Mouse (Mus musculus) neural tube, embryonic 13.5 days (tissue): ENCODE measurements around the gene Sprr2a2. TPM values are rescaled to one million over a fixed set of nuclear protein-coding genes. Genes with fewer than 3 reads are reported as not detected.
"Not testable (repeated sequence)": the region's sequence is repeated elsewhere in the genome, so short reads cannot be mapped to it uniquely, and the experiment has no call there.

Experiments
- ATAC-seq: fragments of 200-750 bp; cut with Nextera tagmentation; 2 replicates; pipeline ENCODE4 v1.8.0; 2017; ENCODE audit warnings: low read depth, mild to moderate bottlenecking, moderate TSS enrichment, moderate library complexity
- H3K27ac ChIP-seq: fragments of 300-500 bp; sonication (generic); replicated peaks from 2 replicates; pipeline ENCODE4 v1.5.1; 2015; ENCODE audit warnings: moderate library complexity, mild to moderate bottlenecking, inconsistent platforms
- H3K27me3 ChIP-seq: fragments of 300-500 bp; sonication (generic); 2 replicates; pipeline ENCODE4 v1.6.1; 2015; ENCODE audit warnings: mild to moderate bottlenecking, inconsistent platforms
- H3K36me3 ChIP-seq: fragments of 300-500 bp; sonication (generic); 2 replicates; pipeline ENCODE4 v1.6.1; 2015; ENCODE audit warnings: mild to moderate bottlenecking, inconsistent platforms
- H3K4me1 ChIP-seq: fragments of 300-500 bp; sonication (generic); replicated peaks from 2 replicates; pipeline ENCODE4 v1.6.1; 2015; ENCODE audit warnings: inconsistent platforms
- H3K4me2 ChIP-seq: fragments of 300-500 bp; sonication (generic); 2 replicates; pipeline ENCODE4 v1.6.1; 2015; ENCODE audit warnings: inconsistent platforms, mild to moderate bottlenecking, moderate library complexity
- H3K4me3 ChIP-seq: fragments of 300-500 bp; sonication (generic); 2 replicates; pipeline ENCODE4 v1.5.1; 2015; ENCODE audit warnings: mild to moderate bottlenecking, inconsistent platforms
- H3K9ac ChIP-seq: fragments of 300-500 bp; sonication (generic); 2 replicates; pipeline ENCODE4 v1.6.1; 2015; ENCODE audit warnings: moderate library complexity, mild to moderate bottlenecking, inconsistent platforms
- H3K9me3 ChIP-seq: fragments of 300-500 bp; sonication (generic); 2 replicates; pipeline ENCODE4 v1.6.1; 2016; ENCODE audit warnings: inconsistent platforms
- whole genome bisulfite sequencing: fragments of 180-500 bp; shearing (Covaris S2); methylation state at CpG from one replicate; pipeline ENCODE4 v1.1.7; 2015; 5-methylcytosine and 5-hydroxymethylcytosine counted together
- polyA plus RNA-seq: library from polyadenylated mRNA; unstranded; fragments of >200 nt; fragmentation: Nextera tagmentation; extraction: Ambion mirVana; gene quantifications from 2 replicates; pipeline ENCODE4 v1.2.1, GENCODE M21; 2015

Gene Sprr2a2
- not detected in 2 replicates for polyA plus RNA-seq

GRCm38 (mm10) chr3:92215569-92215968 lies at the start of gene Sprr2a2, which contains the start of gene Sprr2a1:
TSS of gene Sprr2a2 (plus strand) at chr3:92215920.
TSS of gene Sprr2a1 (plus strand) at chr3:92215799.
- not testable (repeated sequence) for H3K9me3 ChIP-seq, H3K9ac ChIP-seq, ATAC-seq, H3K27me3 ChIP-seq, H3K4me3 ChIP-seq, H3K4me2 ChIP-seq, H3K36me3 ChIP-seq, H3K27ac ChIP-seq, H3K4me1 ChIP-seq
- WGBS: no CpG with 5 or more reads among the region's 2 CpGs

- H3K4me3 ChIP-seq: no peak overlapping the region
- H3K4me2 ChIP-seq: no peak overlapping the region
- H3K9me3 ChIP-seq: no peaks in the 10 kb centered on the region
- no peaks in the 10 kb centered on the region for H3K36me3 ChIP-seq
- no peaks in the 10 kb centered on the region for H3K4me1 ChIP-seq
- WGBS: 90% methylated on average over 3 of the region's 3 CpGs
- ATAC-seq: no peak
- no peak overlapping the region for H3K9ac ChIP-seq
- no peaks in the 10 kb centered on the region for H3K27me3 ChIP-seq
- H3K27ac ChIP-seq: no peak overlapping the region
Measured at GRCm38 (mm10) chr3:92169847-92170246, 45.9 kb upstream of the Sprr2a2 start.

GRCm38 (mm10) chr3:92176880-92177279 lies 38.8 kb upstream of the Sprr2a2 start:
- Histone ChIP-seq H3K9ac (no peak overlapping the region), H3K27me3 (no peaks in the 10 kb centered on the region), H3K36me3 (no peaks in the 10 kb centered on the region), H3K4me3 (no peak overlapping the region), H3K4me2 (no peak overlapping the region), H3K4me1 (no peaks in the 10 kb centered on the region), H3K9me3 (no peaks in the 10 kb centered on the region), H3K27ac (no peak overlapping the region)
- WGBS: 79% methylated on average over 1 of the region's 1 CpGs
- ATAC-seq: no peak

- WGBS: 92% methylated on average over 6 of the region's 6 CpGs
- Histone ChIP-seq H3K27me3 (no peaks in the 10 kb centered on the region), H3K4me2 (no peak overlapping the region), H3K4me1 (no peaks in the 10 kb centered on the region), H3K4me3 (no peak overlapping the region), H3K9me3 (no peaks in the 10 kb centered on the region), H3K27ac (no peak overlapping the region), H3K36me3 (no peaks in the 10 kb centered on the region), H3K9ac (no peak overlapping the region)
- no peak; the same call in 1 of the 2 replicates for ATAC-seq
Measured at GRCm38 (mm10) chr3:92195512-92196200, 20.1 kb upstream of the Sprr2a2 start.

GRCm38 (mm10) chr3:92211133-92211925 lies 4.4 kb upstream of the Sprr2a2 start:
- H3K4me2 ChIP-seq, H3K9ac ChIP-seq, H3K27me3 ChIP-seq, H3K4me3 ChIP-seq, ATAC-seq, H3K9me3 ChIP-seq, H3K27ac ChIP-seq, H3K36me3 ChIP-seq, H3K4me1 ChIP-seq: not testable (repeated sequence)
- WGBS: no CpG with 5 or more reads among the region's 16 CpGs

GRCm38 (mm10) chr3:92212059-92212458 lies 3.7 kb upstream of the Sprr2a2 start:
- no CpG with 5 or more reads among the region's 1 CpGs for WGBS
- not testable (repeated sequence) for ATAC-seq, H3K4me2 ChIP-seq, H3K27ac ChIP-seq, H3K4me3 ChIP-seq, H3K4me1 ChIP-seq, H3K27me3 ChIP-seq, H3K9me3 ChIP-seq, H3K9ac ChIP-seq, H3K36me3 ChIP-seq

- H3K4me3 ChIP-seq: not testable (repeated sequence)
Measured at GRCm38 (mm10) chr3:92213651-92214050, 2.1 kb upstream of the Sprr2a2 start.

GRCm38 (mm10) chr3:92219031-92219430 lies 3.3 kb downstream of the Sprr2a2 start:
- WGBS: no CpG with 5 or more reads among the region's 8 CpGs
- not testable (repeated sequence) for H3K4me1 ChIP-seq, H3K9me3 ChIP-seq, H3K4me3 ChIP-seq, H3K27ac ChIP-seq, H3K36me3 ChIP-seq, H3K27me3 ChIP-seq, H3K9ac ChIP-seq, H3K4me2 ChIP-seq
- ATAC-seq: peak; percentile 40; the same call in 1 of the 2 replicates

More at GRCm38 (mm10) chr3:92213651-92214050, 2.1 kb upstream of the Sprr2a2 start:
- not testable (repeated sequence) for H3K9me3 ChIP-seq, H3K4me2 ChIP-seq, H3K4me1 ChIP-seq, ATAC-seq, H3K27me3 ChIP-seq, H3K36me3 ChIP-seq, H3K27ac ChIP-seq, H3K9ac ChIP-seq

- H3K36me3 ChIP-seq, ATAC-seq, H3K4me2 ChIP-seq: not testable (repeated sequence)
Measured at GRCm38 (mm10) chr3:92223708-92224107, 8.0 kb downstream of the Sprr2a2 start.

GRCm38 (mm10) chr3:92227410-92227809 lies 11.7 kb downstream of the Sprr2a2 start:
- WGBS: 77% methylated on average over 3 of the region's 3 CpGs
- not testable (repeated sequence) for H3K27me3 ChIP-seq, H3K36me3 ChIP-seq, H3K27ac ChIP-seq, H3K9ac ChIP-seq, ATAC-seq, H3K4me2 ChIP-seq, H3K4me1 ChIP-seq, H3K9me3 ChIP-seq, H3K4me3 ChIP-seq

More at GRCm38 (mm10) chr3:92223708-92224107, 8.0 kb downstream of the Sprr2a2 start:
- not testable (repeated sequence) for H3K4me3 ChIP-seq, H3K9me3 ChIP-seq, H3K27me3 ChIP-seq, H3K27ac ChIP-seq, H3K9ac ChIP-seq, H3K4me1 ChIP-seq

- H3K27ac ChIP-seq, H3K36me3 ChIP-seq, H3K4me2 ChIP-seq, H3K4me3 ChIP-seq, H3K9ac ChIP-seq, ATAC-seq, H3K27me3 ChIP-seq, H3K9me3 ChIP-seq, H3K4me1 ChIP-seq: not testable (repeated sequence)
- WGBS: no CpG with 5 or more reads among the region's 5 CpGs
Measured at GRCm38 (mm10) chr3:92236463-92237189, 20.9 kb downstream of the Sprr2a2 start.

GRCm38 (mm10) chr3:92238736-92239135 lies 23.0 kb downstream of the Sprr2a2 start:
- H3K27ac ChIP-seq, H3K4me3 ChIP-seq, ATAC-seq, H3K27me3 ChIP-seq, H3K9ac ChIP-seq, H3K4me2 ChIP-seq, H3K36me3 ChIP-seq, H3K9me3 ChIP-seq, H3K4me1 ChIP-seq: not testable (repeated sequence)
